Mouse (Mus musculus) forebrain, embryonic 14.5 days (tissue): ENCODE data around the gene Wapl. TPM values are rescaled to one million over a fixed set of nuclear protein-coding genes. Genes with fewer than 3 reads are reported as not detected.
A peak's percentile ranks its signal among the peaks of the same experiment; 100 is the strongest.

Source experiments
- ATAC-seq: fragments of 200-750 bp; cut with Nextera tagmentation; 2 replicates; pipeline ENCODE4 v1.8.0; 2017; ENCODE audit warnings: mild to moderate bottlenecking, moderate library complexity
- DNase-seq: peaks from one replicate; pipeline ENCODE4 v3.0.0-alpha.2; 2015; ENCODE audit warnings: low spot score
- H3K27ac ChIP-seq: fragments of 300-500 bp; sonication (generic); 2 replicates; pipeline ENCODE4 v1.5.1; 2014; ENCODE audit warnings: low read depth, mild to moderate bottlenecking, control low read depth, low read length, moderate library complexity
- H3K27me3 ChIP-seq: fragments of 300-500 bp; sonication (generic); replicated peaks from 2 replicates; pipeline ENCODE4 v1.6.1; 2014; ENCODE audit warnings: low read length, control low read depth, mixed read lengths; ENCODE audit not compliant: control insufficient read depth, insufficient read depth
- H3K36me3 ChIP-seq: fragments of 300-500 bp; sonication (generic); 2 replicates; pipeline ENCODE4 v1.6.1; 2014; ENCODE audit warnings: low read length, control low read depth; ENCODE audit not compliant: control insufficient read depth, insufficient read depth
- H3K4me1 ChIP-seq: fragments of 300-500 bp; sonication (generic); 2 replicates; pipeline ENCODE4 v1.6.1; 2014; ENCODE audit warnings: antibody characterized with exemption, low read length, control low read depth; ENCODE audit not compliant: control insufficient read depth, insufficient read depth
- H3K4me2 ChIP-seq: fragments of 300-500 bp; sonication (generic); 2 replicates; pipeline ENCODE4 v1.6.1; 2014; ENCODE audit warnings: mild to moderate bottlenecking, control low read depth, low read length
- H3K4me3 ChIP-seq: fragments of 300-500 bp; sonication (generic); 2 replicates; pipeline ENCODE4 v1.5.1; 2014; ENCODE audit warnings: low read depth, low read length, control low read depth
- H3K9ac ChIP-seq: fragments of 300-500 bp; sonication (generic); 2 replicates; pipeline ENCODE4 v1.6.1; 2014; ENCODE audit warnings: mild to moderate bottlenecking, low read length, control low read depth, moderate library complexity
- H3K9me3 ChIP-seq: fragments of 300-500 bp; sonication (generic); replicated peaks from 2 replicates; pipeline ENCODE4 v1.6.1; 2016; ENCODE audit warnings: low read length, control low read depth, mixed read lengths; ENCODE audit not compliant: control insufficient read depth
- WGBS: fragments of 180-500 bp; shearing (Covaris S2); extraction: QIAGEN DNeasy Blood & Tissue Kit; methylation state at CpG from one replicate; pipeline ENCODE4 v1.1.7; 2014; 5-methylcytosine and 5-hydroxymethylcytosine counted together
- polyA plus RNA-seq: library from polyadenylated mRNA; unstranded; fragments of >200 nt; fragmentation: Nextera tagmentation; extraction: Ambion mirVana; gene quantifications from 2 replicates; pipeline ENCODE4 v1.2.1, GENCODE M21; 2014

Wapl gene
- polyA plus RNA-seq, 1 experiment from 2014 or later, result 20.7 TPM

DNA sequence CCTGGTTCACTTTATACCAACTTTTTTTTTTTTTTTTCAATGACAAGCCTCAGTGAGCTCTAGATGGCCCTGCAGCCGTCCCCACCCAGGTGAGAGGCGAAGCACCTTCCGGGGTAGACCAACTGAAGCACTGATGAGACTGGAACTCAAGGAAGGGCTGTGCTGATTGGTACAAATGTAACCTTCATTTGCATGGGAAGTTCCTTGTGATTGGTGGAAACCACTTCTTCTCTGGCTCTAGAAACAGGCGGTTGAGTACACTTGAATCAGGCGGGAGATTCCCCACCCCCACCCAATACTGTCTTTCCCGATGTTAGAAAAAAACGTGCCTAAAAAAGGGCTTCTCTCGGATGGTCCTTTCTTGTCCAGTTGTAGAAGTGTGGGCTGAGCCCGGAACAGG, 91.2 kb downstream of the Wapl start:
- WGBS, result 87% methylated on average over 9 of the region's 9 CpGs
- no peaks in the 10 kb centered on the region for H3K9me3 ChIP-seq

GRCm38 (mm10) chr14:34765380-34765779, 91.7 kb downstream of the Wapl start:
- Histone ChIP-seq H3K27me3 (no peaks in the 10 kb centered on the region), H3K36me3 (no peaks in the 10 kb centered on the region), H3K27ac (no peak overlapping the region), H3K4me2 (no peak overlapping the region), H3K9me3 (no peaks in the 10 kb centered on the region), H3K4me1 (no peaks in the 10 kb centered on the region; the same call in 1 of the 2 replicates), H3K9ac (no peak overlapping the region), H3K4me3 (no peak overlapping the region)
- WGBS, result 90% methylated on average over 7 of the region's 7 CpGs
- DNase-seq (no peak), ATAC-seq (no peak)

More for the DNA sequence above, 91.2 kb downstream of the Wapl start:
- H3K27ac ChIP-seq, result no peak overlapping the region
- no peak overlapping the region for H3K4me2 ChIP-seq
- H3K9ac ChIP-seq, result no peak overlapping the region
- H3K4me1 ChIP-seq, result no peaks in the 10 kb centered on the region; the same call in 1 of the 2 replicates
- H3K36me3 ChIP-seq, result no peaks in the 10 kb centered on the region
- DNase-seq, result no peak
- no peaks in the 10 kb centered on the region for H3K27me3 ChIP-seq
- H3K4me3 ChIP-seq, result no peak overlapping the region
- no peak for ATAC-seq

- no peaks in the 10 kb centered on the region for H3K27me3 ChIP-seq
- no peak overlapping the region for H3K27ac ChIP-seq
- H3K9me3 ChIP-seq, result no peaks in the 10 kb centered on the region
- no peak overlapping the region for H3K4me3 ChIP-seq
- no peak overlapping the region for H3K9ac ChIP-seq
- no peak overlapping the region for H3K4me2 ChIP-seq
- no peak for ATAC-seq
- H3K36me3 ChIP-seq, result no peaks in the 10 kb centered on the region
- DNase-seq, result no peak
- 95% methylated on average over 5 of the region's 5 CpGs for WGBS
- no peaks in the 10 kb centered on the region; the same call in 1 of the 2 replicates for H3K4me1 ChIP-seq
Observed at GRCm38 (mm10) chr14:34766181-34766580, 92.5 kb downstream of the Wapl start.

- peak overlapping the region; percentile 45 for H3K4me3 ChIP-seq
Observed at GRCm38 (mm10) chr14:34768373-34768772, 94.6 kb downstream of the Wapl start.

DNA sequence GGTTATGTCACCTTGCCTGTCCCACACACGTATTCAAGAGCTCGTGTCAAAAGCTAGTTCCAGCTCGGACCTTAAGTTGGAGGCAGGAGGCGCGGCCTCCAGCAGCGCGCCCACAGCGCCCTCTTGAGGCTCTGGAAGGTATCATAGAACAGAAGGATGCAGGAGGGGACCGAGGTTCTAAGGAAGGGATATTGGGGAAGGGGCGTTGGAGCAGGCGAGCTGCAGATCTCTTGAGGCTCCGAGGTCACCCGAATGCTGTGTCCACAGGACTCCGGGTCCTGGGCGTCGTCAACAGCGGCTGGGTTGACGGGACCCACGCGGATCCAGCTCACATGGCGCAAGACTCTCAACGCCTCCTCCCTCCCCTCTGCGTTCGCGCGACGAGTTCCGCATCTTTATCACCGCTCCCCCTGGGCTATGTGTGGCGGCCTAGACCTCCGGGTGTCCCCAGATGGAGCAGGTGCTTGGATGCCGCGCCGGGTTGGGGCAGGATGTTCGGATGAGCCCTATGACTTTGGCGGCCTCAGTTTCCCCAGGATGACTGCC, 95.4 kb downstream of the Wapl start:
- WGBS, result under 1% methylated on average over 36 of the region's 36 CpGs
- H3K4me3 ChIP-seq, result peak overlapping the region; percentile 45
- peak; percentile 79 for DNase-seq
- H3K4me2 ChIP-seq, result peak overlapping the region; percentile 98
- peak; percentile 78 for ATAC-seq
- H3K4me1 ChIP-seq, result no peaks in the 10 kb centered on the region; the same call in 1 of the 2 replicates
- H3K27me3 ChIP-seq, result no peaks in the 10 kb centered on the region
- no peak overlapping the region for H3K27ac ChIP-seq
- peak overlapping the region; percentile 70 for H3K9ac ChIP-seq
- no peaks in the 10 kb centered on the region for H3K36me3 ChIP-seq
- H3K9me3 ChIP-seq, result no peaks in the 10 kb centered on the region

More at GRCm38 (mm10) chr14:34768373-34768772, 94.6 kb downstream of the Wapl start:
- H3K4me2 ChIP-seq, result peak overlapping the region; percentile 98
- no peak overlapping the region for H3K9ac ChIP-seq
- no peaks in the 10 kb centered on the region for H3K27me3 ChIP-seq
- H3K9me3 ChIP-seq, result no peaks in the 10 kb centered on the region
- WGBS, result under 1% methylated on average over 10 of the region's 10 CpGs
- no peak overlapping the region for H3K27ac ChIP-seq
- no peaks in the 10 kb centered on the region for H3K36me3 ChIP-seq
- peak; percentile 68 for ATAC-seq
- DNase-seq, result peak; percentile 69
- H3K4me1 ChIP-seq, result no peaks in the 10 kb centered on the region; the same call in 1 of the 2 replicates

DNA sequence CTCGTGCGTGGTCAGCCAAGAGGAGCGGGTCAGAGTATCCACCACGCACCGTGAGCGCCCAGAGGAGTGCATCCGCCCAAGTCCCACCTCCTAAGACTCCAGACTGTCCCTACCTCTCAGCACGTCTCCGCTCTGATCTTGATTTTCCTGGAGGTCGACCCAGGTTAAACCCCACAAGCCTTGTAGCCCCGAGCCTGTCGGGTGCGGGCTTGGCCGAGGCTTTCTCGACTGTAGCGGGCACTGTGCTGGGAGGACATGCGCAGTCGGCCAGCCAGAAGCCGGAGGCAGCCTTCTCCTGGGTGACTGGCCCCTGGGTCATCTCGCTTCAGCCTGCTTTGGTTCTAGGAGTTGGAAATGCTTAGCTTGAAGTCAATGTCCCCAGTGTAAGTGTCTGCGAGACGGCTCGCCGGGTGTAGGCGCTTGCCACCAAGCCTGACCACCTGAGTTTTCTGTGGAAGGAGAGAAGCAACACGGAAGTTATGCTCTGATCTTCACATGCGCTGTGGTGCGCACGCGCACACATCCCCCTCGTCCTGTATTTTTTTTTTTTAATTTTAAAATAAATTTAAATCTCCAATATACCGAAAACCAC, 95.9 kb downstream of the Wapl start:
- Histone ChIP-seq H3K27ac (no peak overlapping the region), H3K9ac (peak overlapping the region; percentile 70), H3K9me3 (no peaks in the 10 kb centered on the region), H3K36me3 (no peaks in the 10 kb centered on the region), H3K4me3 (peak overlapping the region; percentile 45), H3K27me3 (no peaks in the 10 kb centered on the region), H3K4me1 (no peaks in the 10 kb centered on the region; the same call in 1 of the 2 replicates), H3K4me2 (peak overlapping the region; percentile 98)
- DNase-seq (peak; percentile 37), ATAC-seq (peak; percentile 50)
- 20% methylated on average over 32 of the region's 32 CpGs for WGBS

DNA sequence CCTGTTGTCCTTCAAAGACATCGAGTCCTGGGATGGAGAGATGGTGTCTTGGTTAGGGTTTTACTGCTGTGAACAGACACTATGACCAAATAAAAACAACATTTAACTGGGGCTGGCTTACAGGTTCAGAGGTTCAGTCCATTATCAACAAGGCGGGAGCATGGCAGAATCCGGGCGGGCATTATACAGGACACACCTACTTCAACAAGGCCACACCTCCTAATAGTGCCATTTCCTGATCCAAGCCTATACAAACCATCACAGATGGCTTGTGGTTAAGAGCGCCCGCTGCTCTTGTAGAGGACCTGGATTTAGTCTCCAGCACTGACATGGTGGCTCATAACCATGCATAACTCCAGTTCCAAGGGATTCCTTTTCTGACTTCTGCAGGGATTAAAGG, 96.7 kb downstream of the Wapl start:
- no peak for DNase-seq
- ATAC-seq, result no peak
- no peak overlapping the region for H3K27ac ChIP-seq
- no peaks in the 10 kb centered on the region for H3K27me3 ChIP-seq
- H3K9ac ChIP-seq, result no peak overlapping the region
- no peak overlapping the region for H3K4me3 ChIP-seq
- no peak overlapping the region for H3K4me2 ChIP-seq
- no peaks in the 10 kb centered on the region for H3K9me3 ChIP-seq
- WGBS, result 93% methylated on average over 6 of the region's 6 CpGs
- no peaks in the 10 kb centered on the region for H3K36me3 ChIP-seq
- no peaks in the 10 kb centered on the region; the same call in 1 of the 2 replicates for H3K4me1 ChIP-seq

DNA sequence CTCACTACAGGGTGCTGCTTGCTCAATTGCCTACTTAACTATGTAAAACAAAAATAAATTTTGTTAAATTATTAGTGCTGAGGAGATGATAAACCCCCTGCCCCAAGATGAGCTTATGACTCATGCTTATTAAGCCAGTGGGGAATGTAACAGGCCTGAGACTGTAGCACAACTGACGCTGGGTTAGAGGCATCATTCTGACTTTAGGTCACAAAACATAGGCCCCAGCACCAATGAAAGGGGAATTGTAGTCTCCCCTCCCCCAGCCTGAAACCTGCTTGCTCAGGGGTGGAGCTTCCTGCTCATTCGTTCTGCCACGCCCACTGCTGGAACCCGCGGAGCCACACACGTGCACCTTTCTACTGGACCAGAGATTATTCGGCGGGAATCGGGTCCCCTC, 97.9 kb downstream of the Wapl start:
- H3K4me2 ChIP-seq, result no peak overlapping the region
- H3K27ac ChIP-seq, result no peak overlapping the region
- H3K4me3 ChIP-seq, result no peak overlapping the region
- WGBS, result 27% methylated on average over 9 of the region's 9 CpGs
- H3K9me3 ChIP-seq, result no peaks in the 10 kb centered on the region
- no peaks in the 10 kb centered on the region; the same call in 1 of the 2 replicates for H3K4me1 ChIP-seq
- DNase-seq, result no peak
- no peaks in the 10 kb centered on the region for H3K27me3 ChIP-seq
- no peaks in the 10 kb centered on the region for H3K36me3 ChIP-seq
- ATAC-seq, result no peak
- no peak overlapping the region for H3K9ac ChIP-seq

DNA sequence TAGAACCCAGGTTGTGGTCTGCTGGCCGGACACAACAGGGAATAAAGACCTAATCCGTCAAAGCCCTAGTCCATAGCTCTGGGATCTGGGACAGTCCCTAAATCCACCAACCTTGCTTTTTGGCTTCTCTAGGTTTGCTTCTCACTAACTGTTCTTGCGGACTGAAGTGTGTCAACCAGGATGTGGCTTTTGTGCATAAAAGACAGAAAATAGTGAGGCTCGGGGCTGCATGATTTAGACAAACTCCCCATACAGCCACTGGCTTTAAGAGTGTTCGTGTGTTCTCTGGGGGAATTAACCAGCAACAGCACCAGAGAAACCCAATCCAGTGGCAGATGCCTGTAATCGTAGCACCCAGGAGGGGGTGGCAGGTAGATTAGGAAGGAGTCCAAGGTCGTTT, 98.4 kb downstream of the Wapl start:
- WGBS, result 51% methylated on average over 7 of the region's 7 CpGs

More for the DNA sequence above, 98.4 kb downstream of the Wapl start:
- H3K27me3 ChIP-seq, result no peaks in the 10 kb centered on the region
- no peaks in the 10 kb centered on the region for H3K9me3 ChIP-seq
- DNase-seq, result no peak
- no peak for ATAC-seq
- no peak overlapping the region for H3K4me3 ChIP-seq
- H3K36me3 ChIP-seq, result no peaks in the 10 kb centered on the region
- H3K9ac ChIP-seq, result no peak overlapping the region
- no peak overlapping the region for H3K4me2 ChIP-seq
- H3K27ac ChIP-seq, result no peak overlapping the region
- H3K4me1 ChIP-seq, result no peaks in the 10 kb centered on the region; the same call in 1 of the 2 replicates
